Mouse (Mus musculus) myocyte (in vitro differentiated cells): ENCODE results near the gene Ntn5. TPM values are rescaled to one million over a fixed set of nuclear protein-coding genes. Genes with fewer than 3 reads are reported as not detected.

ENCODE experiments used
- H3K27me3 ChIP-seq: one replicate; pipeline ENCODE4 v1.6.1; 2011; ENCODE audit not compliant: control insufficient read depth, insufficient read depth, insufficient read length
- H3K36me3 ChIP-seq: one replicate; pipeline ENCODE4 v1.6.1; 2011; ENCODE audit not compliant: control insufficient read depth, insufficient read depth
- H3K4me2 ChIP-seq: one replicate; pipeline ENCODE4 v1.6.1; 2011; ENCODE audit warnings: low read depth, control low read depth
- H3K4me3 ChIP-seq: one replicate; pipeline ENCODE4 v1.5.1; 2011; ENCODE audit warnings: mild to moderate bottlenecking, control low read depth, moderate library complexity
- H3K79me2 ChIP-seq: one replicate; pipeline ENCODE4 v1.6.1; 2011; ENCODE audit not compliant: control insufficient read depth, insufficient read depth
- H3ac ChIP-seq: one replicate; pipeline ENCODE4 v1.6.1; 2011; ENCODE audit not compliant: control insufficient read depth, insufficient read length
- CEBPB ChIP-seq: IDR thresholded peaks from 2 replicates; pipeline ENCODE4 v1.6.1; 2011; ENCODE audit warnings: mild to moderate bottlenecking, moderate library complexity; ENCODE audit not compliant: poor library complexity, insufficient read depth, severe bottlenecking
- E2F4 ChIP-seq: IDR thresholded peaks from one replicate; pipeline ENCODE4 v1.6.1; 2011; ENCODE audit warnings: mild to moderate bottlenecking, control low read depth, moderate library complexity; ENCODE audit not compliant: insufficient read depth
- MAX ChIP-seq: IDR thresholded peaks from one replicate; pipeline ENCODE4 v1.6.1; 2011; ENCODE audit warnings: low read depth, mild to moderate bottlenecking, control low read depth
- MYOD1 ChIP-seq, 3 experiments: IDR thresholded peaks; one replicate each; pipeline ENCODE4 v1.6.1; 2011; ENCODE audit warnings: control low read depth in 2 of 3, low read depth in 2 of 3, mild to moderate bottlenecking in 2 of 3, moderate library complexity in 1 of 3; ENCODE audit not compliant: insufficient read length in 2 of 3, control insufficient read depth in 1 of 3
- MYOG ChIP-seq, 3 experiments: IDR thresholded peaks; one replicate each; pipeline ENCODE4 v1.6.1; 2011; ENCODE audit warnings: control low read depth in 2 of 3, low read depth in 2 of 3, mild to moderate bottlenecking in 2 of 3; ENCODE audit not compliant: insufficient read length in 2 of 3, control insufficient read depth in 1 of 3, insufficient read depth in 1 of 3
- POLR2A ChIP-seq: IDR thresholded peaks from one replicate; pipeline ENCODE4 v1.6.1; 2011; ENCODE audit warnings: low read depth, mild to moderate bottlenecking, control low read depth, moderate library complexity; ENCODE audit not compliant: insufficient read length
- POLR2AphosphoS2 ChIP-seq: IDR thresholded peaks from one replicate; pipeline ENCODE4 v1.6.1; 2011; ENCODE audit warnings: low read depth, control low read depth; ENCODE audit not compliant: insufficient read length
- REST ChIP-seq: IDR thresholded peaks from one replicate; pipeline ENCODE4 v1.6.1; 2011; ENCODE audit warnings: mild to moderate bottlenecking, control low read depth, moderate library complexity; ENCODE audit not compliant: insufficient read depth, insufficient read length
- SRF ChIP-seq: IDR thresholded peaks from one replicate; pipeline ENCODE4 v1.6.1; 2011; ENCODE audit warnings: low read depth; ENCODE audit not compliant: control insufficient read depth, insufficient read length
- TCF12 ChIP-seq: IDR thresholded peaks from one replicate; pipeline ENCODE4 v1.6.1; 2011; ENCODE audit warnings: mild to moderate bottlenecking, control low read depth; ENCODE audit not compliant: poor library complexity, insufficient read depth, severe bottlenecking
- TCF3 ChIP-seq: IDR thresholded peaks from one replicate; pipeline ENCODE4 v1.6.1; 2011; ENCODE audit warnings: low read depth, control low read depth; ENCODE audit not compliant: insufficient read length
- USF1 ChIP-seq: IDR thresholded peaks from one replicate; pipeline ENCODE4 v1.6.1; 2011; ENCODE audit warnings: low read depth, mild to moderate bottlenecking, control low read depth, moderate library complexity
- polyA plus RNA-seq: library from polyadenylated mRNA; unstranded; fragments of >200 nt; fragmentation: generic; extraction: Trizol; gene quantifications from one replicate; pipeline ENCODE4 v1.2.1, GENCODE M21; 2012; ENCODE audit warnings: missing spikeins

Ntn5 gene
- polyA plus RNA-seq, 1 experiment, result 3.6 TPM

GRCm38 (mm10) chr7:45678513-45678912 is 5.3 kb upstream of the Ntn5 start:
- no peak overlapping the region for H3K4me2 ChIP-seq
- H3K27me3 ChIP-seq, result no peaks in the 10 kb centered on the region
- TF ChIP-seq CEBPB (no peak), MYOG (IDR thresholded peaks at IDR 0.05; ENCODE audit: control insufficient read depth in 1 of 3, insufficient read depth in 1 of 3, insufficient read length in 2 of 3, low read depth in 2 of 3) (no peak), E2F4 (no peak)
- no peaks in the 10 kb centered on the region for H3K79me2 ChIP-seq
- no peaks in the 10 kb centered on the region for H3K36me3 ChIP-seq
- no peak overlapping the region for H3ac ChIP-seq
- no peak overlapping the region for H3K4me3 ChIP-seq

DNA sequence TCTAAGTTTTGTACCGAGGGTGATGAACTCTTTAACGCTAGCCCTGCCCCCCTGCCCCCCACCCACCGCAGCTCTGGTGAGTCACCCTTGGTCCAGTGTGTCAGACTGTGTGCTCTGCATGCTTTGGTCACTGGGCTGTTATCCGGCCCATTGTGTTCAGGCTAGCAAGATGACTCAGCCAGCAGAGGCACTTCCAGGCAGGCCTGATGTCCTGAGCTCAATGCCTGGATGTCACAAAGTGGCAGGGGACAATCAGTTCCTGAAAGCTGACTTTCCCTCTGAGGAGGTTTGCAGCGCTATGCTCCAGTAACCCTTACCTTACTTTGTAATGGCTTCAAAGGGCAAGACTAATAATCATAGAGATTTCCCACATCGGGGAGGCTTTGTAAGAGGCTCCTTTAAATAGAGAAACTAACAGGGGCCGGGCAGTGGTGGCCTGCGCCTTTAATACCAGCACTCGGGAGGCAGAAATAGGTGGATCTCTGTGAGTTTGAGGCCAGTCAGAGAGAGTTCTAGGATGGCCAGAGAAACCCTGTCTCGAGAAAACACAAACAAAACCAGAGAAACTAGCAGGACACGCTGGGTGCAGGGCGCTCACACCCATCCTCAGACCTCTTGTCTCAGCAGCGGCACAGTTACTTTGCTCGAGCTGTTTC is 3.7 kb upstream of the Ntn5 start:
- peak in 1 of 3 experiments; percentile 23 for TF ChIP-seq MYOD1 (IDR thresholded peaks at IDR 0.05; ENCODE audit: control insufficient read depth in 1 of 3, insufficient read length in 2 of 3, low read depth in 2 of 3)
- TF ChIP-seq SRF, result no peak
- peak; percentile 18 for TF ChIP-seq MAX
- no peak for TF ChIP-seq REST
- TF ChIP-seq E2F4, result no peak
- TF ChIP-seq POLR2AphosphoS2, result peak; percentile 64
- TF ChIP-seq POLR2A, result peak; percentile 55
- peak in 1 of 3 experiments; percentile 36 for TF ChIP-seq MYOG (IDR thresholded peaks at IDR 0.05; ENCODE audit: control insufficient read depth in 1 of 3, insufficient read depth in 1 of 3, insufficient read length in 2 of 3, low read depth in 2 of 3)
- H3K27me3 ChIP-seq, result no peaks in the 10 kb centered on the region
- H3K4me2 ChIP-seq, result peak overlapping the region; percentile 68
- no peak overlapping the region for H3K4me3 ChIP-seq
- no peaks in the 10 kb centered on the region for H3K79me2 ChIP-seq
- no peak overlapping the region for H3ac ChIP-seq
- H3K36me3 ChIP-seq, result no peaks in the 10 kb centered on the region

GRCm38 (mm10) chr7:45681046-45681736 is 2.6 kb upstream of the Ntn5 start:
- Histone ChIP-seq H3K79me2 (no peaks in the 10 kb centered on the region), H3ac (no peak overlapping the region), H3K36me3 (no peaks in the 10 kb centered on the region), H3K4me2 (no peak overlapping the region), H3K27me3 (no peaks in the 10 kb centered on the region), H3K4me3 (no peak overlapping the region)
- TF ChIP-seq POLR2A (no peak), MAX (no peak), TCF3 (no peak), MYOD1 (IDR thresholded peaks at IDR 0.05; ENCODE audit: control insufficient read depth in 1 of 3, insufficient read length in 2 of 3, low read depth in 2 of 3) (peak in 1 of 3 experiments; percentile 39), E2F4 (no peak)

GRCm38 (mm10) chr7:45682144-45683126 is 1.4 kb upstream of the Ntn5 start:
- no peak for TF ChIP-seq TCF12
- no peak for TF ChIP-seq POLR2AphosphoS2
- no peak for TF ChIP-seq MYOD1 (IDR thresholded peaks at IDR 0.05; ENCODE audit: control insufficient read depth in 1 of 3, insufficient read length in 2 of 3, low read depth in 2 of 3)
- TF ChIP-seq TCF3, result no peak
- TF ChIP-seq MYOG (IDR thresholded peaks at IDR 0.05; ENCODE audit: control insufficient read depth in 1 of 3, insufficient read depth in 1 of 3, insufficient read length in 2 of 3, low read depth in 2 of 3), result no peak
- TF ChIP-seq POLR2A, result no peak
- no peak for TF ChIP-seq REST
- no peak for TF ChIP-seq CEBPB
- no peak for TF ChIP-seq SRF
- no peak for TF ChIP-seq MAX
- no peak for TF ChIP-seq E2F4
- TF ChIP-seq USF1, result no peak

DNA sequence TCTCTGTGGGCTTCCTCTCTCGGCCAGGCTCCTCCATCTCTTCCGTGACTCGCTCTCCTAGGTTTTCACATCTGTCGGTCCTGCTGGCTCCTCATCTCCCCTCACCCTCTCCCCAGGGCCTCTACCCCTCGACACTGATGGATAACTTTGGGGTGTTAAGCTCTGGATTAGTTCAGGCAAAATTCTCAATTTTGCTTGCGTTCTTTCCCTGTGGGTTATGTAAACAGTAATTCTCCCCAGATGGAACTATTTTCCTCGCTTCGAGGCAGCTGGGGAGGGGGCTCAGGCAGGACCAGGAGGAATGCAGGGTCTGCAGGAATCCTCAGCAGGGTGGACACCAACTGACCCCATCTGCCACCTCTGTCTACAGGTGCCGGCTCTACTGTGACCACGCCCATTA is 2.0 kb downstream of the Ntn5 start:
- Histone ChIP-seq H3K36me3 (no peaks in the 10 kb centered on the region), H3K27me3 (no peaks in the 10 kb centered on the region), H3ac (no peak overlapping the region), H3K79me2 (no peaks in the 10 kb centered on the region), H3K4me3 (no peak overlapping the region), H3K4me2 (no peak overlapping the region)
- TF ChIP-seq POLR2AphosphoS2, result no peak
- TF ChIP-seq CEBPB, result no peak
- TF ChIP-seq TCF12, result no peak
- TF ChIP-seq USF1, result no peak
- no peak for TF ChIP-seq MAX
- TF ChIP-seq MYOG (IDR thresholded peaks at IDR 0.05; ENCODE audit: control insufficient read depth in 1 of 3, insufficient read depth in 1 of 3, insufficient read length in 2 of 3, low read depth in 2 of 3), result no peak
- no peak for TF ChIP-seq E2F4
- TF ChIP-seq TCF3, result no peak

More at GRCm38 (mm10) chr7:45682144-45683126, 1.4 kb upstream of the Ntn5 start:
- Histone ChIP-seq H3ac (no peak overlapping the region), H3K36me3 (no peaks in the 10 kb centered on the region), H3K4me2 (peak overlapping the region; percentile 47), H3K27me3 (no peaks in the 10 kb centered on the region), H3K79me2 (no peaks in the 10 kb centered on the region), H3K4me3 (no peak overlapping the region)
